Mouse (Mus musculus) myocyte (in vitro differentiated cells): Measurements from ENCODE around the gene Ccdc177.

Experiments
- E2F4 ChIP-seq: IDR thresholded peaks from one replicate; pipeline ENCODE4 v1.6.1; 2011; ENCODE audit warnings: mild to moderate bottlenecking, control low read depth, moderate library complexity; ENCODE audit not compliant: insufficient read depth
- MAX ChIP-seq: IDR thresholded peaks from one replicate; pipeline ENCODE4 v1.6.1; 2011; ENCODE audit warnings: low read depth, mild to moderate bottlenecking, control low read depth
- MYOD1 ChIP-seq, 3 experiments: IDR thresholded peaks; one replicate each; pipeline ENCODE4 v1.6.1; 2011; ENCODE audit warnings: control low read depth in 2 of 3, low read depth in 2 of 3, mild to moderate bottlenecking in 2 of 3, moderate library complexity in 1 of 3; ENCODE audit not compliant: insufficient read length in 2 of 3, control insufficient read depth in 1 of 3
- POLR2A ChIP-seq: IDR thresholded peaks from one replicate; pipeline ENCODE4 v1.6.1; 2011; ENCODE audit warnings: low read depth, mild to moderate bottlenecking, control low read depth, moderate library complexity; ENCODE audit not compliant: insufficient read length
- POLR2AphosphoS2 ChIP-seq: IDR thresholded peaks from one replicate; pipeline ENCODE4 v1.6.1; 2011; ENCODE audit warnings: low read depth, control low read depth; ENCODE audit not compliant: insufficient read length
- TCF12 ChIP-seq: IDR thresholded peaks from one replicate; pipeline ENCODE4 v1.6.1; 2011; ENCODE audit warnings: mild to moderate bottlenecking, control low read depth; ENCODE audit not compliant: poor library complexity, insufficient read depth, severe bottlenecking
- TCF3 ChIP-seq: IDR thresholded peaks from one replicate; pipeline ENCODE4 v1.6.1; 2011; ENCODE audit warnings: low read depth, control low read depth; ENCODE audit not compliant: insufficient read length
- USF1 ChIP-seq: IDR thresholded peaks from one replicate; pipeline ENCODE4 v1.6.1; 2011; ENCODE audit warnings: low read depth, mild to moderate bottlenecking, control low read depth, moderate library complexity

- TF ChIP-seq POLR2A (no peak), USF1 (no peak), E2F4 (no peak), TCF3 (no peak), TCF12 (no peak), MAX (no peak), MYOD1 (IDR thresholded peaks at IDR 0.05; ENCODE audit: control insufficient read depth in 1 of 3, insufficient read length in 2 of 3, low read depth in 2 of 3) (no peak), POLR2AphosphoS2 (no peak)
These were observed 25.7 kb downstream of the Ccdc177 start for GRCm38 (mm10) chr12:80734526-80735470.
